Mouse (Mus musculus) erythroblast, adult 5-6 weeks (primary cell): ENCODE results near the gene Kcnc4. TPM values are rescaled to one million over a fixed set of nuclear protein-coding genes. Genes with fewer than 3 reads are reported as not detected.

Source experiments
- ATAC-seq: replicated peaks from 2 replicates; pipeline ENCODE4 v1.8.0; 2016; ENCODE audit warnings: moderate number of reproducible peaks, mild to moderate bottlenecking, moderate TSS enrichment, inconsistent platforms; ENCODE audit not compliant: poor library complexity, low FRiP score, severe bottlenecking
- total RNA-seq, 2 experiments: library from RNA; stranded (forward) in 1 of 2; stranded (reverse) in 1 of 2; fragments of 150-400 nt in 1 of 2; fragments of 200-764, 138-1000 nt in 1 of 2; gene quantifications; 2 replicates each; pipeline versions ENCODE4 v1.2.3 to v1.2.4; 2015 to 2017; ENCODE audit warnings: low replicate concordance in 2 of 2

Gene Kcnc4
- total RNA-seq (2015; ENCODE audit: low replicate concordance) (not detected in 2 replicates), total RNA-seq (2017; ENCODE audit: low replicate concordance) (not detected in 2 replicates)

DNA sequence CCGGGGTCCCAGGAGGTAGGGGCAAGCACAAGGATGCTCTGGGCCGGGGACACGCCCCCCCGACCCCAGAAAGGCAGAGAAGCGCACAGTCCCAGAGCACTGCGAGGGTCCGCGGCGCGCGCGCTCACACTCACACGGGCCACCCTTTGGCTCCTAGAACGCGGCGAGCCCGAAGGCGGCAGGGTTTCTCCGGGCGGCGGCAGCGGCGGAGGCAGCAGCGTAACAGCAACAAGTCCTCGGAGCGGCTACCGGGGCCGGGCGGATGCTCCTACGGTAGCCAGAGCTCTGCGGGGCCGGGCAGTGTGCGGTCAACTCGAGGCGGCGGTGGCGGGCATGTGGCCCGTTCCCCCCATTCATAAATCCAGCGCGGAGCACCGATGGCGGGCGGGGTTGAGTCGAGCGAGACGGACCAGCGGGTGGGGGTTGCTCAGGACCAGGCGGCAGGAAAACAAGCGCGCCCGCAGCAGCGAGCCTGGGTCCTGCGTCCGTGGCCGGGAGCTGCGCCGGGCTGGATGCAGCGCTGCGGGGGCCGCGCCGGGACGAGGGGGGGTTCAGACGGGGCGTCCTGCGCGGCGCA is at the start of gene Kcnc4:
TSS of gene Kcnc4 (minus strand) at position 357 of the 577 bp plus-strand sequence.
- ATAC-seq: no peak

DNA sequence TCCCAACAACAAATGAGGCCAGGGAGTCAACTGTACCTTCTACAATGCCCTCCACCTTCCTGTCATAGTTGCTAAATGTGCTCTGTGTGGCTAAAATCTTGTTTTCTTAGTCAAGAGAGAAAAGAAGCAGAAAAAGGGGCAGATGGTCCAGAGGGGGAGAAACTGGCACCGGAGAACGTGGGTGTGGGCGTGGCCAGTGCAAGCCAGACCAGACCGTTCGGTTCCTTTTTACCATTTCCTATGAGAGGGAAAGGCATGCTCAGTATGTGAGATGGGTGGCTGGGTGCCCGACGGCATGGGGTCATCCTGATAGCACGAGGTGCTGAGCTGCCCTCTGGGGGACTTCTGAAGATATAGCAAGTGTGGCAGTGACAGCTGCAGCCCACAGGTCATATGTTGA is 49.3 kb upstream of the Kcnc4 start:
- no peak for ATAC-seq

DNA sequence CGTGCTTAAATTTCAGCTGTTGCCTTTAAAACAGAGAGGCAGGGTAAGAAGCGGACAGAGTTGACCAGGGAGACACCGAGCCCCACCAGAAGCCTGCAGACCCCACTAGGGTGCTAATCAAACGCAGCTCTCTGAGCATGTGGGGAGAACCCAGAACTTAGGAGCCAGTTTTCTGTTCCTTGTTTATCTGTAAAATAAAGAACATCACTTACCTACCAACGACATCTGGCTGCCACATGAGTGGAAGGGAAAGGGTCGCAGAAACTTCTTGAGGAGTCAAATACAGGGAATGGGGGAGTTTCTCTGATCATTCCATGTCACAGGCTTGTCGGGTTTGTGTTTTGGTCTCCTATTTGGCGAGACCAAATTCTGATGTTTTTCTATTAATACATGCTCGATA is 48.6 kb upstream of the Kcnc4 start:
- ATAC-seq: no peak

DNA sequence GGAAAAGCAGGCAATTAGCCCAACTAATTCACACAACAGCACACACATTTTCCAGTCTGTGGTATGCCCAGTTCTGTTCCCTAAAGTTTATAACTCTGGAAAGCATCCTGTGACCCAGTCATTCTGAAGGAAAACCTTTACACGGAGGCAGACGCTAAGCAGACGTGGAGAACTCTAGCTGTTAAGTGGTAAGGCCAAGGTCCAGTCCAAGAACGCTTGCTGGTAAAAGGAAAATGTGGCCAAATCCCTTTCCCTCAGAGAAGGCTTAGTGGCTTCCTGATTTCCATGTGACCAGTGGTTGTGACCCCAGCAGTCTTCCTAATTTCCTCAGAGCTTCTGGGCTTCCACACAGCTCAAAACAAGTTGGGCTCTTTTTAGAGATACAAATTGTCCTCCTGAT is 47.2 kb upstream of the Kcnc4 start:
- ATAC-seq: no peak

DNA sequence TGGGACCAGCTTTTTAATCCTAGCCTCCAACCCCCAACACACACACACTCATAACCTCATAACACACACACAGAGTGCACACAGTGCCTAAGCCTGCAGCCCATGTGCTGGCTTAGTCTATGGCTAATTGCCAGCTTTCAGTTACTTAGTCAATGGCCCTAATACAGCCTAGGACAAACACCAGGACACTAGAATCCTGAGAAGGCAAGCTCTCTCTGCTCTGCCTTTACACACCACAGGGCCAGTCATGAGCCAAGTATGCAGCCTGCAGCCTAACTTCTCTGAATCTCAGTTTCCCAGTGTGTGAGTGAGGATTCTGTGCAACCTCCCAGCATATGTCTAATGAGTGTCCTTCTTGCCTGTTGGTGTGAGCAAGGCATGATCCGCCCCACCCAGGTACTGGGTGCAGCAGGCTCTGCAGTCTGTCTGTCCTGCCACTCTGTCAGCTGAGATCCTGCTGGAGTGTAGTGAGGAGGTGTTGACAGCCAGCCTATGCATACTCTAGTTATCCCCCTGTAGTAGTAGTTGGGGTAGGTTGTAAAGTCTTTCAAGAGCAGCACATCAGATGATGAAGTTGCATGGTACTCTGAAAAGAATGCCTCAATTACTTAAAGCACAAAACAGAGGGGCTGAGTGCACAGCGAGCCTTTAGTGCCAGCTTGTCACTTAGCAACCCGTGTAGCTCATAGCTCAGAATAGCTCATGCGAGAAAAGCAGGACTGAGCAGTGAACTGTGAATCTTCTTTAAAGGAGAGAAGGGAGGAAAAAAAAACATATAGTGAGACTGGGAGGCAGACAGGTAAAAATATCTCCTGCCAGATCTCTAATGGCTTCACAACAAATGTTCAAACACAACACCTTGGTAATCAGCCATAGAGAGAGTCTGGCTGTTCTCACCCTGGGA is 46.4 kb upstream of the Kcnc4 start:
- ATAC-seq: no peak

DNA sequence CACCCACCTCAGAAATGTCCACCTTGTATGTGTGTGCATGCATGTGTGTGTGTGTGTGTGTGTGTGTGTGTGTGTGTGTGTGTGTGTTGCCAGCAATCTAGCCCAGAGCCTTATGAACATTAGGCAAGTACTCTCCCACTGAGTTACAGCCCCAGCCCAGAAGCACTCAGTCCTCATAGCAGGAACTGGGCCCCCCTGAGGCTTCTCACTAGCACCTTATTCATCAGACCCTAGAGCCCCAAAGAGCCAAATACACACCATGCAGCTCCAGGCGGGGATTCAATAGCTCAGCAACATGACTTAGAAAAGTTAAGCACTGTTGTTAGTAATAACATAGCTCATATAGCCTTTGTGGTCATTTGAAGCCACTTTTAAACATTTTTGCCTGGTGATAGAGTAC is 45.2 kb upstream of the Kcnc4 start:
- no peak for ATAC-seq

DNA sequence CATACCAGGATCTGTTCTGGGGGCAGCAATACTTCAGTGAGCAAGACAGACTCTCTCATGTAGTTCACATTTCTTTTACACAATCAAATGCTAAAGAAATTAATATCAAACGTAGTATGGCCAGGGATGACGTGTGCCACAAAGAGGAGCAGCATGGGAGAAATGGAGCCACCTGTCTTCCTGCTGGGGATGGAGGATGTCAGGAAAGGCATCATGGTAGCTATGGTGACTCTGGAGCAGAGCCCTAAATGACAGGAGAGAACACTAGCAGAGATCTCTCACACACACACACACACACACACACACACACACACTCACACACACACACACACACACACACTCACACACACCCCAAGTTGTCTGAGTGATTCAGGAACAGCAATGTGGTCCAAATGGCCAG is 44.4 kb upstream of the Kcnc4 start:
- ATAC-seq: no peak

DNA sequence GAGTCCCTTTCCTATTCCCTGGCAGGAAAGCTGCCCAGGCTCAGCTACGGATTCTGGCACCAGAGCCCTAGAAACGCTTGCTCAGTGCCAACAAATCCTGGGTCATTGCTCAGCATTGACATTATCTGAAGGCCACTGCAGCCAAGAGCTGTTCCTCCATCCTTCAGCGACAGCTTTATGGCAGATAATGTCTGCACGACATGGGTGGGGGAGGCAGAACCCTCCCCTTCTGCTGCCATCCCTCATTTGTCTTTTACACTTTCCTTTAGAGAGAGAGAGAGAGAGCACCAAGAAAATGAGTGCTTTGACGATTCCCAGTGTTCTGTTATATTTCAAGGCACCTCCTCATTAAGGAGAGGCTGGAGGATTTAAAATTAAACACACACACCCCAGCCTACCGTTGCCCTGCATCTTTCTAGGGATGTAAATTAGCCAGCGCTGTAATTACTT is 42.4 kb upstream of the Kcnc4 start:
- no peak for ATAC-seq

DNA sequence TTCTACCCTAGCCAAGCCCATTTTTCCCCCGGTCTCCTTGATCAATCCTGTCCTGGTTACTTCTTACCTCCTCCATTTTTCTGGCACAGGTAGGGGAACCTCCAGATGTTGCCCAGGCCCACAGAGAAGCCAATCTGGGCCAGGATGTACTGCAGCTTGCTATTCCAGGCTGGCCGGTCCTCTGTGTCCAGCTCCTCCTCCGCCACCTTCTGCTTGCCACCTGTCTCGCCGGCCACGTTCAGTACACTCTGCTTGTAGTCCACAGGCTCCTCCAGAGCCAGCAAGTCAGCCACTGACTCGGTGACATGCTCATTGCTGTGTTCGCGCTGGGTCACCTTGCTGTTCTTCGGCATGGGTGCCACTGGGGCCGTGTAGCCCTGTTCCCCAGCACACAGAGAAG is 40.9 kb upstream of the Kcnc4 start:
- ATAC-seq: no peak

DNA sequence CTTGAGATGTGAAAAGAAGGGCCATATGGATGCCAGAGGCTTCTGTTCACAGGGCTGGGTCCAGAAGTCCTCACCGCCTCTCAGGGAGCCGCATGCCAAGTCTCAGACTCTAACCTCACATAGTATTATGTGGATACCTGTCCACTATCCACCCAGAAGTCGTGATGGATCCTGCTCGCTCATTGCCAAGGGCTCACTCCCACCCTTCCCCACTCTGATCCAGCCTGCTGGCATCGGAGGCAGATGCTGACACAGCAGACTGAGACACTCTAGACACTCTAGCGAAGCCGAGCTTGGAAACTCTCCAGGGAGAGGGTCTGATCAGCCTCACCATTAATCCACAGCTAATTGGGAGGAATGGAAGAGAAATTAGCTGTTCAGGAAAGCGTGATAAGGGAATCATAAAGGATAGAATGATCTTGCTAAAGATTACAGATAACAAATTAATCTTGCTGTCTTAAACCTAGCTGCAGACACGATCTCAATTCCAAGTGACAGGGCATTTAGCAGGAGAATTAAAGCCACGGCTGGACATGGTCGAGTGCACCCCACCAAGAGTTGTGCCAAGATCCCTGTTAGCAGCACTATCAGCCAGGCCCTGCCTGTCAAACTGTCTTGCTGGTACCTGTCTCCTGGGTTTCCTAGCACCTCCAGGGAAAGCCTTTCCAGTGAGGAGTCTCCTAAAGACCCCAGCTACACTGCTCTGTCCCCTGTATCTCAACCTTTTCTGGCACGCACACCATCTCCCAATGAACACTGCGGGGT is 36.9 kb upstream of the Kcnc4 start:
- no peak for ATAC-seq

DNA sequence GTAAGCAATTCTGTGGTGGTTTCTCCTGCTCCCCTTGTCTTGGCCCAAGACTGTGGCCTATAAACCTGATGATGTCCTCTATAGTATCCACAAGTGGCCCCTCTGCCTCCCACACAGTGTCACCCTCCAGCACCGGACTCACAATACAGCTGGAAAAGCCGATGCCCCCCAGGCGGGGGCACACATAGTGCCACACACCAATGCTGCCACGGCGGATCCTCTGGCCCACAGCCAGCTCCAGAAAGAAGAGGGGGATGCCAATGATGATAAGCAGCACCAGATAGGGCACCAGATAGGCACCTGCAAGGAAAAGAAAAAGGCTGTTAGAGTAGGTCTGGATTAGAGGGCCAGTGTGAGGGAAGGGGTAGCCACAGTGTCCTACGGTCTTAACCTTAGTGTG is 36.2 kb upstream of the Kcnc4 start:
- no peak for ATAC-seq

DNA sequence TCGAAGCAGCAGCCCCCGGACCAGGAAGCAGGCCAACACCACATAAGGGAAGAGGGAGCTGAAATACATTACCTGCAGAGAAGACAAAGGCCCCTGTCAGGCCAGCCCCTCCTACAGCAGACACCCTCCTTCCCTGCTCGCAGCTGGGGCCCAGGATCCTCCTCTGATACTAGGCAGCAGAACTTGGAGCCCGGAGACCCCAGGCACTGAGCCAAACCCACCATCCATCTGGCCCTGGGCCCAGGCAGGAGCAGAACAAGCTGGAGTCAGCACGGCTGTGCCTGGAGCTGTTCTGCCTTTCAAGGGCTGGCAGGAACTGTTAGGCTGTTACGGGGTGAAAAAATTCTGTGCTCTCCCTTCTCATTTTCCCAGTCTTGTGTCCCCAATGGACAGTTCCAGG is 32.1 kb upstream of the Kcnc4 start:
- no peak for ATAC-seq

DNA sequence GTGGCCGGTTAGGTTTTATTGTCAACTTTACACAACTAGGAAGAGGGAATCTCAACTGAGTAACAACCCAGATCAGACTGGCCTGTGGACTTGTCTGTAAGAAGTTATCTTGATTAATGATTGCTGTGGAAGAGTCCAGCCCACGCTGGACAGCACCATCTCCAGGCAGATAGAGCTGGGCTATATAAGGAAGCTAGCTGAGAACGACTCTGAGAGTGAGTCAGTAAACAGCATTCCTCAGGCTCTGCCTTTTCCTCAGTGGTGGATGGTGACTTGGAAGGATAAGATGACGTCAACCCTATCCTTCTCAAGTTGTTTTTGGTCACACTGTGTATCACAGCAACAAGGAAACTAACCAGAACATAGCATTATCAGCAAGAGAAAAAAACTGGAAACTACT is 29.3 kb upstream of the Kcnc4 start:
- ATAC-seq: no peak

DNA sequence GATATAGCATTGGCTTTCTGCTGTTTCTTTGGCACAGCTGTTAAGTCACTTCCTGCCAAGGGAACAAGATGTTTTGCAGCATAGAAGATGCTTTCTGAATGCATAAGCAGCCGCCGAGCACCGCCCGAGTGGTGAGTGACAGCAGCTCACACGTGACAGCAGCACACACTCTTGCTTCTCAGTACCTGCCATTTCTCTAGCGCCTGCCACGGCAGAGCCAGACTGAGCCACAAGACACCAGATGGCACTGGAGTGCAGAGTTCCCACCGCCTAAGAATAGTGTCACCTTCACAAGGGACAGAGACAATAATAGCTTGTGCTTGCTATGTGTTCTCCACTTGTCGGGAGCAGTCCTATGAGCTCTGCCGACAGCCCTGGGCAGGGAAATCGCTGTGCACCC is 23.9 kb upstream of the Kcnc4 start:
- no peak for ATAC-seq

DNA sequence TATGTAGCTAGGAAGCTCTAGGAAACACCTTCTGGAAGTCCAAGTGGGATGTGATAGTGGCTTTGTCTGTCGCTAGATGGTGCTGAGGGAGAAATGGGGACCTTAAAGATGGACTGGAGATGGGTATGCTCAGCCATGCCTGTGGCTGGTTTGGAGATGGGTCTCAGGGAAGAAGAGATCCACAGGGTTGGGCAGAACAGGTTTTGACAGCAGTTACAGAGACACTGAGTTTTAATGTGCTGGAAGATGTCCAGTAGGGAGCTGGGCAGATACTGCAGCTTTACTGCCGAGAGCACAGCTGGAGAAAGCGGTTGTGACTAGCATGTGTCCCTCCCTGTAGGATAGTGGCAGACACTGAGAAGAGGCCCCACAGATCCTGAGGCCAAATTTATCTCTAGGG is 21.3 kb upstream of the Kcnc4 start:
- ATAC-seq: no peak

DNA sequence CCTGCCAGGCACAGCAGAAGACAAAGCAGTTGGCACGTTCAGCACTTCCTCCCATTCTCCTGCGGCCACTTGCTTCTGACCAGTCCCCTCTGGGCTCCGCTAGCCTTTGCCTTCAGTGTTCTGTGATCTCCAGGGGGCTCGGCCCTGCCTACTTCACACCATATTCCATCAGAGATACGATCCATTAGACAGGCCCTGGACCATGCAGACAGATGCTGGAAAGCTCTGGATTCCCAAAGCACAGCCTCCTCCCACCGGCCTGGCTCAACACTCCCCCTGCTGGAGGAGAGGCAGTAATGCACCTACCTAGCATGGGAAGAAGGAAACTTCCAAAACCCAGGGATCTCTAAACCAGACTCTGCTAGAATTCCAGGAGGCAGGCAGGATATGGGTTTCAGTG is 12.8 kb upstream of the Kcnc4 start:
- ATAC-seq: peak; percentile 65; the same call in 1 of the 2 replicates

DNA sequence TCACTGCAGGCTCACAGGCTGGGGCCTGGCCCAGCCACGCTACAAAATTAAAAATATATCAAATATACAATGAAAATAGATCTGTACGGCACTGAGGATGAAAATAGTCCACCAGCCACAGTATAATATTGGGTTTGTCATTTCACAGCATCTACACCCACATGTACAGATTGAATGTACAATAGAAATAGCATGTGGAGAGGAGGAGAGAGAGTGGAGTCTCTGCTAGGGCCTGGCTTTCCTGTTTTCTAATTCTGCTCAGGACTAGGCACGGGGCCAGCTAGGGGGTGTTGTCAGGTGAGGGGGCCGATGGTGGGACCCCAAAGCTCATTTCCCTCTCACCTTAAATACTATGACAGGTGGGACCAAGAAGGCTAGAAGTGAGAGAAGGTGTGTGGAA is 9.7 kb upstream of the Kcnc4 start:
- ATAC-seq: no peak

DNA sequence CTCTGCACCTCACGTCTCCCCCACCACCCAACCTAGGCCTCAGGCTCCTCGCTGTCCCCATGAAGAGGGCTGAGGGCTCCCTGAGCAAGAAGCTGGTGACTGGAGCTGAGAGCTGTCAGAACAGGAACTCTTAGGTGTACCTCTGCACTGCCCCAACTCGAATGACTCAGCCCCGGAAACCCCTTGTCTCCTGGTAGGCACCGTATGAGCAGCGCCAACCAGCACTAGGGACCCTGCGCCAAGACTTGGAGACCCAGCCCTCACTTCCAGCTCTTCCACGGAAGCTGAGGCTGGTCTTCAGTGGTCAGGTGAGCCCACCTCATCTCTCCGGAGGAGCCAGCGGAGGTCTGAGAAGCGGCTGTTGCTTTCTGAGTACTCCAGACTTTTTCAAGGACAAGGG is 8.8 kb upstream of the Kcnc4 start:
- no peak for ATAC-seq

DNA sequence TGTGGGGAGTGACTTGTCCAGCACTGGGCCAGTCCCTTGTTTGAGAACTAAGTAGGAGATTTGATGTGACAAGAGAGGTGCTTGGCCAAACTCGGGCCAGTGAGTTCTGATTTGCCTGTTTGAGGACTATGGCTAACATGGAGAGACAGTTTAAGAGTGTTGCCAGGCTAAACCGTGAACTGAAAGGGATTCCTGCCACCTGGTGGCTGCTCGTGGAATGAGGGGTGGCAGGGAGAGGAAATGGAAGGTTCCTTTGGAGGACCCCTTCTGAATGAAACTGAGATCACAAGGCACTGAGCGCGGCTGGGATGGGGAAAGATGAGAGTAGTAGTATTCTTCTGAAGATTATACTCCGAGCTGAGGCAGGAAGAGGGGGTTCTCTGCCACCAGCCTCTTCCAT is 7.2 kb upstream of the Kcnc4 start:
- no peak for ATAC-seq

DNA sequence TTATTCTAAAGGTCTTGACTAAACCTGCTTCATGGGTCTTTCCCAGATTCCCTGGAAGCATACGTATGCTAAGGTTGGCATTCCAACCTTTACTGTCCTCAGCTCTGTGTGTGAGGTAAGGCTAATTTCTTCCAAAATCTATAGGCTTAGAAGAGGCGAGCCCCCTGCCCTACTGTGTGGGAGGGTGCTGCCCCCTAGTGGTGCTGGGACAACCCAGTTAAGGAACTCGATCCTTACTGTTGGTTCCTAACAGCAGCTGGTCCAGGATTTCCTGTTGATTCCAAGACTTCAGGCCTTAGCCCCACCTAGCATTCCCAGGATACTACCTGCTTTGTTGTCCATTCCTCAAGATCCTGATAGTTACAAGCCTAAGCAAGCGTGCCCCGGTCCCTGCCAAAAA is 2.8 kb upstream of the Kcnc4 start:
- ATAC-seq: no peak
